Mouse (Mus musculus) brown adipose tissue, adult 24 weeks (tissue): Measurements from ENCODE around the gene Vat1. TPM values are rescaled to one million over a fixed set of nuclear protein-coding genes. Genes with fewer than 3 reads are reported as not detected.
"Not testable (repeated sequence)": the region's sequence is repeated elsewhere in the genome, so short reads cannot be mapped to it uniquely, and the experiment has no call there.

Experiments
- H3K27ac ChIP-seq: fragments of 200-500 bp; replicated peaks from 2 replicates; pipeline ENCODE4 v1.5.1; 2012; ENCODE audit warnings: low read depth, mild to moderate bottlenecking, low read length
- H3K4me1 ChIP-seq: fragments of 200-500 bp; 2 replicates; pipeline ENCODE4 v1.6.1; 2012; ENCODE audit warnings: low read length, mixed read lengths; ENCODE audit not compliant: control insufficient read depth, insufficient read depth, insufficient read length
- H3K4me3 ChIP-seq: fragments of 200-500 bp; 2 replicates; pipeline ENCODE4 v1.5.1; 2012; ENCODE audit warnings: low read depth, mild to moderate bottlenecking, low read length, moderate library complexity; ENCODE audit not compliant: insufficient read depth
- polyA plus RNA-seq: library from polyadenylated mRNA; stranded (reverse); fragments of >200 nt; gene quantifications from 2 replicates; pipeline ENCODE4 v1.2.4, GENCODE M21; 2012; ENCODE audit not compliant: missing spikeins, insufficient read depth, insufficient read length

Gene Vat1
- polyA plus RNA-seq: 16.0 and 22.4 TPM in 2 replicates

DNA sequence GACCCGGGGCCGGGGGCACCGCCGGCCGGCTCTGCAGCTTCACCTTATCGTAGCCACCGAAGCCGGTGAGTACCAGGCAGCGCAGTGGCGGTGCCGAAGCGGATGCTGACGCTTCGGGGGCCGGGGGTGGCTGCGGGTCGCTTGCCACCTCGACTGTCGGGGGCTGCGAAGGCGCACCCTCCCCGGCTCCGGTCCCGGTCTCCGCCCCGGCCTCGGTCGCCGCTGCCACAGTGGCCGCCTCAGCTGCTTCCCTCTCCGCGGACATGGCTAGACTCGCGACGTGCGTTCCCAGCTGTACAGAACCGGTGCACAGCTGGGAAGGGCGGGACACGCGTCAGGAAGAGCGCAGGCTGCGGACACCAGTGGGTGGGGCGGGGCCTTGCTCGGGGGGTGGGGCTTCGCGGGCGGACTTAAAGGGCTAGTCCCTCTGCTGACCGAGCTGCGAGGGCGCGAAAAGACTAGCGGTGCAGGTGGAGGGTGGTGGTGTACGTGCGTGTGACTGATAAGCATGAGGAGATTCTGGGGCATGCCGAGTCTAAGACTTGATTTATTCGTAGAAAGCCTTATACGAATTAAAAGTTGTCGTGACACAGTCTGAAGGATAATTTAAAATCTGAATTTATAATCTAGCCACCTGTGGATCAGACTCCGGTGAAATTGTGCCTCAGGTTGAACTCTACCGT, at the start of gene Vat1:
Vat1 (minus strand) TSS at position 362 of the 683 bp plus-strand sequence.
- Histone ChIP-seq H3K27ac (peak within 1 kb of the TSS; percentile 88), H3K4me3 (peak within 1 kb of the TSS; percentile 91), H3K4me1 (peaks cover 8% of the 10 kb centered on the region; the same call in 1 of the 2 replicates)

DNA sequence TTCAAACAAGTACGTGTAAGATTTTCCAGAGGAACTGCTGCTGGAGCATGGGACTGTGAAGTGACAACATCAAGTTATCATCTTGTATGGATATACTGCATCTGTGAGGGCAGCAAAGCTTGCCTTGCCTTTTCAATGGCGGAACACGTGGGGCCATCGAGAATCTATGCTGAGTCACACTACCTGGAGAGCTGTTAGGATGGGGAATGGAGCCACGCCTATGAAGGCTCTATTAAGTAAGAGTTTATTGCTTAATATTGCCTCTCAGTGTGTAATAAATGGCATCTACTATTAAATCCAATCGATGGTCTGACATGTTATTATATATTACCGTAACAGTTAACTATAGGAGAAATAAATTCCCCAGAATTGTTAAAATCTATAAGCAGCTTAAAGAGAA, 41.1 kb upstream of the Vat1 start:
- Histone ChIP-seq H3K4me3 (no peak overlapping the region), H3K27ac (no peak overlapping the region), H3K4me1 (no peaks in the 10 kb centered on the region)

DNA sequence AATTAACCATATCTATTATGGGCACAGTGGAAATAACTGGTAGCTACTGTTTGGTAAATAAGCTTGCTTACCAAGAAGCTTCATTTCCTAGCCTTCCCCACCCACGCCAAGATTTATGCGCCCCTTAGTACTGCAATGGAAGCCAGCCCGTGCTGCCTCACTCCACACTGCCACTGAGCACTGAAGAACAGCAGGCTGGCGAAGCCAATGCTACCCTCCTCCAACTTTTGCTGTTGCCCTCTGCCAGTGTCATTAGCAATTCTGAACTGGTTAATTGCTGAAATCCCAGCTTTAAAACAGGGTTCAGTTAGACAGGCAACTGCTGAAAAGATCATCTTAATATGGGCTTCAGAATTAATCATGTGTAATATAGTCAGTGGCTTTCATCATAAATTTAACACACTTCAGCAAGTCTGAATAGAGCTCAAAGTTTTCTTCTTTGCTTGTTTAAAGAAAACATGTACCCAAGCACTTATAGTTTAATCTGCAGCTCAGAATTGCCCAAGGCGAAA, 40.3 kb upstream of the Vat1 start:
- Histone ChIP-seq H3K27ac (no peak overlapping the region), H3K4me3 (no peak overlapping the region), H3K4me1 (no peaks in the 10 kb centered on the region)

DNA sequence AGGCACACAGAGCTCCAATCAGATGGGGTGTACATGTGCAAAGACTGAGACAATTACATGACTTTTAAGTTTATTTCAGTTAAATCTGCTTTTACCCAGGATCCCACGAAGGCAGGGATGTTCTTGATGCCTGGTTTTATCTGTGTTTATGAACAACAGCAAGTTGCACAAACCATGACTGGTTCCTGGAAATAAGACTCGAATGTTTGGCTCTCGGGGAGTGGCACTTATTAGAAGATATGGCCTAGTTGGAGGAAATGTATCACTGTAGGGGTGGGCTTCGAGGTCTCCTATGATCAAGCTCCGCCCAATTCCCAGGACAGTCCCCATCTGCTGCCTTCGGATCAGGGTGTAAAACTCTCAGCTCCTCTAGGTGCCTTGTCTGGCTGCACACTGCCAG, 20.1 kb upstream of the Vat1 start:
- no peak overlapping the region for H3K4me3 ChIP-seq
- no peak overlapping the region for H3K27ac ChIP-seq
- no peaks in the 10 kb centered on the region for H3K4me1 ChIP-seq

DNA sequence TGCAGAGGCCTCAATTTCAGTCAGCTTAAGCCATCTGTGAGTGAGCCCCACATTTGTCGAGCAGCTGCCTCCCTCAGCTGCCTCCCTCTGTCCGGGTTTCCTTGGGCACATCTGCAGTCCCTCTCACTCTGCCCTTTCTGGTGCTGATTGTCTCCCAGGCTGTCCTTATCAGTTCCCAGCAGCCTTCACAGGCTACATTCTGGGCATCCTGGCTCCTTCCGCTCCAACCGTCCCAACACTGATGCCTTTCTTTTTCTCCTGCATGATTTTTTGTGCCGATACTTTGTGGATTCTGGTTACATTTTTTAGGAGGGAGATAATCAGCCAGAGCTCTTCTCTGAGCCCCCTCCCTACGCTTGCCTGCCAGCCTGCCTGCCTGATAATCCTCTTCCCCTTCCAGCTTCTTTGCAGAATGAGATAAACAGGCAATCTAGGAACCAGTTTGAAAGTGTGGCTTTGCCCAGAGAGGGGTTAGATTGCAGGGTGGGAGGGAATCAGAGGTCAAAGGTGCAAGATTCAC, 19.5 kb upstream of the Vat1 start:
- Histone ChIP-seq H3K4me3 (no peak overlapping the region), H3K27ac (no peak overlapping the region)

DNA sequence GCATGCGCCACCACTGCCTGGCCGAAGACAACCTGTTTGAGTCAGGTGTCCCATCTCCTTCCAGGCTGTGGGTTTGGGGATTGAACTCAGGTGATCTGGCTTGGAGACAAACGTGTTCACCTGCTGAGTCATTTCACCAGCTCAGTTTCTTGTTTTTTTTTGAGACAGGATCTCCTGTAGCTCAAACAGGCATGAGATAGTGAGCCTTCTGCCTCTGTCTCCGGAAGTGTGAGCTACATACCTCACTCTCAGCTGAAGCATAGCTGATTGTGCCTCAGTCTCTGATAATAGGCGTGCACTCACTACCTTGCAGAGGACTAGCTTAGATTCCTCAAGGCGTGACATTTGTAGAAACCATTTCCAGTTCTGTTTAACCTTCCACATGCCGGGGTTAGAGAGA, 18.8 kb upstream of the Vat1 start:
- Histone ChIP-seq H3K4me3 (no peak overlapping the region), H3K27ac (no peak overlapping the region), H3K4me1 (no peaks in the 10 kb centered on the region)

More for the DNA sequence above, 19.5 kb upstream of the Vat1 start:
- H3K4me1 ChIP-seq: no peaks in the 10 kb centered on the region

DNA sequence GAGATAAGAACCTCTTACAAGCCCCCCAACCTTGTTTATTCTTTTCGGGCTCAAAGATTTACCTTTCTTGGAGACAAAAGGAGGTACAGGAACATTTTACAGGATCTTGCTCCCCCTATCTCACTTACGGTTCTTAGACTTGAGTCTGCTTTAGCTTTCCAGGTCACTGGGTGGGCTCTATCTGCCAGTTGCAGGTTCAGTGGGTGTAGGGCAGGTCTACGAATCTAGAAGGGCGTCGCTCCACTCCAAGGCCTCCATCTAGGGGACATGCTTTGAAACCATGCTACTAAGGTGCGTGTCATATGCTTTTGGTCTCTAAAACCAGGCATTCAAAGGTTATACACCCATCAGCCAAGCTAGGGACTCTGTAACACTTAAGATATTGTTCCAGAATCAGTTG, 18.2 kb upstream of the Vat1 start:
- Histone ChIP-seq H3K4me1 (no peaks in the 10 kb centered on the region), H3K4me3 (no peak overlapping the region), H3K27ac (no peak overlapping the region)

DNA sequence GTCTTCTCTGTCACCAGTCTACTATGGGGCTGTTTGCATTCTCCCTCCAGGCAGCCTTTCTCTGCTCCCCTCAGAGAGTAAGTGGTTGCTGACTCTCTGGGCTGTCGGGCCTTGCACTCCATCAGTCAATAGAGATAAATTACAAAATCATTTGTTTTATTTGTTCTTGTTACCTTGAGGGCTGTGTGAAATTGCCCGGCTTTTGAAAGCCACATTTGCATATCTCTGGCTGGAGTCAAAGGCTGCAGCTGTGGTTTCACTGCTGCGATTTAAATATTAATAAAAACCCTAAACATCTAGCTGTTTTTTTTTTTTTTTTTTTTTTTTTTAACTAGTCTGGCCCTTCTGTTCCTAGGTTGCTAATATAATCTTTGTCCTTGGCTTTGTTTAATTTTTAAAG, 17.8 kb upstream of the Vat1 start:
- Histone ChIP-seq H3K4me3 (no peak overlapping the region), H3K4me1 (no peaks in the 10 kb centered on the region), H3K27ac (no peak overlapping the region)

DNA sequence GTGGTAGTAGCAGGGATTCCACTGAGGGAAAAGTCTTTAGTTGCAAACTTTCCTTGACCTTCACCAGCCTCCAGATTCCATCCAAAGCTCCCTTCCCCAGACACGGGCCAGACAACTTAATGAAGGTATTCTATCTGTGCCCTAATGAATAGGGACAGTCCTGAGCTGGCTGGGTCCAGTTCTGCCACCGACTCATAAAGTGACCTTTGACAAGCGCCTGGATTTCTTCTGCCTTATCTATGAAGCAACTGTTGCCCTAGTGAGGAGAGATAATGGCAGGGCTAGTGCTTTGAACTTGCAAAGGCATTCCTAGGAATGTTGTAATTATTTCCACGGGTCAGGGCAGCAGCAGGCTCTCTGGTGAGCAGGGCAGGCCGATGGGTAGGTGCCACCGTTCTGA, 14.9 kb upstream of the Vat1 start:
- Histone ChIP-seq H3K4me1 (no peaks in the 10 kb centered on the region), H3K4me3 (no peak overlapping the region), H3K27ac (no peak overlapping the region)

DNA sequence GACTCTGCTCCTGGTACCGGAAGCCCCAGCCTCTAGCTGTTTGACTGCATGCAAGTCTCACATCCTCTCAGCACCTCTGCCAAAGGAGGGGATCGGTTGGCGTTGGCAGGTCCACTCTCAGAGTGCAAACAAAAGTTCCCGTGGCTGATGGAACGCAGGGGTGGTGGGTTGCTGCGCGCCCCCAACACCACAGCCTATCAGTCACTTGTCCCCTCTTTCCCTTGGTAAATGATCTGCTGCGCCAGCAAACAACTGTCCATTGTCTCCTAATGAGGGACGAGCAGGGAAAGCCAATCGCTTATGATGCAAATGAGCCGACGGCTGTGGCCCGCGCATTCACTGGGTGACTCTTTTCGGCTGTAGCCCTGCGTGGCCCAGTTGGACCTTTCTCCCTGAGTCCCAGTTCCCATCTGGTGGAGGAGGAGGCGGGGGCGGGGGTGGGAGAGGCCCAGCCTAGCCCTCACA, 13.2 kb upstream of the Vat1 start:
- no peak overlapping the region for H3K27ac ChIP-seq
- H3K4me3 ChIP-seq: no peak overlapping the region
- no peaks in the 10 kb centered on the region for H3K4me1 ChIP-seq

DNA sequence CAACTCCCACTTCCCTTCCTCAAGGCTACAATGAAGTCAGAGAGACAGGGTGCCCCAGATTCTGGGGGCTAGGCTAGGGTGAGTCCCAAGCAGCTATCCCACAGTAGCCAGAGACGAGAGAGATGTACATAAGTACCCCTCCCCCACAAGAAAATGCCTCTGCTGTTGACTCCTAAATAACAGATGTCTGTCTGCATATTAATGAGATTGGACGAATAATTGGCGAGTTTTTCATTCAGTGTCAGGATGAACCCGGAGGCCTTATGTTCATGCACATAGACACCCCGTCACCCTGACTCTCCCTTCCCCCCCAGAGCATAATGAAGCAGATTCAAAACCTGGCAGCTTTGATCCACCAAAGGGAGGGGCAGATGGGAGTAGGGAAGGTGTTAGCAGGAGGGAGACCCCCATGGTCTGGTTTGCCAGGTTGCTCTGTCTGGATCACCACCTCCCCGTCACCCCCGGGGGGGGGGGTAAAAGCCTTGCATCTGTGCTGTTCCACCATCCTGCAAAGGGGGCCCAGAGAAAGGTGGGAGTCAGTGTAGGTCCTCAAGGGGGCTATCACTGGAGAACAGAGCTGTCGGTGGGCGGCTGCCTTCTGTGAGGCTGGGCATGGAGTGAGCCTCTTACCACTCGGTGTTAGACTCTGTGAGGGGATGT, 11.7 kb upstream of the Vat1 start:
- H3K4me1 ChIP-seq: no peaks in the 10 kb centered on the region
- H3K27ac ChIP-seq: no peak overlapping the region
- no peak overlapping the region for H3K4me3 ChIP-seq

DNA sequence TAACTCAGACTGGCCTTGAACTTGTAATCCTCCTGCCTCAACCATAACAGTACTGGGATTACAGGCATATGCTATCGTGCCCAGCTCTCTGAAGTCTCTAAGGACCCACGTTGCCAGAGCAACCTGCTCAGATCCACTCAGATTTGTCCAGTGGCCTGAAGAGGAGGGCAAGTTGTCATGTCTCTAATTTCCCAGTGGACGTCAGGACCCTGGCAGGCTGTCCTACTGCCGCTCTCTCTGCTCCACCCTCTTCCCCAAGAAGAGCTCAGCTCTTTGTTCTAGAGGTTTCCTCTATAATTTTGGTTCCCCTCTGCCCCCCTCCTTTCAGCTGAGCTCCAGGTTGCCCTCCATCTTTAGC, 11.1 kb upstream of the Vat1 start:
- Histone ChIP-seq H3K4me3 (no peak overlapping the region), H3K27ac (no peak overlapping the region), H3K4me1 (no peaks in the 10 kb centered on the region)

DNA sequence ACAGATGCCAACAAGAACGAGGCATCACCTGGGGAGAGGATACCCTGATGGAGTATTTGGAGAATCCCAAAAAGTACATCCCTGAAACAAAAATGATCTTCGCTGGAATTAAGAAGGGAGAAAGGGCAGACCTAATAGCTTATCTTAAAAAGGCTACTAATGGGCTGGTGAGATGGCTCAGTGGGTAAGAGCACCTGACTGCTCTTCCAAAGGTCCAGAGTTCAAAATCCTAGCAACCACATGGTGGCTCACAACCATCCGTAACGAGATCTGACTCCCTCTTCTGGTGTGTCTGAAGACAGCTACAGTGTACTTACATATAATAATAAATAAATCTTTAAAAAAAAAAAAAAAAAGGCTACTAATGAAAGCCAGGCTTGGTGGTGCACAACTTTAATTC, 10.3 kb upstream of the Vat1 start:
- not testable (repeated sequence) for H3K27ac ChIP-seq, H3K4me1 ChIP-seq, H3K4me3 ChIP-seq

DNA sequence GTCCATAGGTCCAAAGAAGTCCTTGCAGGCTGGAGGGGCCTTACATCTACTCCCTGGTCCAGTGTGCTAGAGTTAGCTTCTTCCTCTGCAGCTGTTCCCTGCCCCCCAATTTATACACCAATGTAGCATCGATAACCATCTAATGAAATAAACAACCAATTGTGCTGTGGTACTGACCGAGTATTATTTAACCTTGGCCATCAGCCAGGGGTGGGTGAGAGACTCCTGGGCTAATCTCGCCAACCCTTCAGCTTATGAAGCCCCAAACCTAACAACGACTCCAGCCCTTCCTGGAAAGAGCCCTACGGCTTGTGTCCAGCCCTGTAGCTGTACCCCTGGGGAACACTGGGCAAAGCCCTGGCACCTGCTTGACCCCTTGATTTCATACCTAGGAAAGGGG, 8.3 kb upstream of the Vat1 start:
- H3K4me1 ChIP-seq: no peaks in the 10 kb centered on the region
- no peak overlapping the region for H3K4me3 ChIP-seq
- no peak overlapping the region for H3K27ac ChIP-seq

DNA sequence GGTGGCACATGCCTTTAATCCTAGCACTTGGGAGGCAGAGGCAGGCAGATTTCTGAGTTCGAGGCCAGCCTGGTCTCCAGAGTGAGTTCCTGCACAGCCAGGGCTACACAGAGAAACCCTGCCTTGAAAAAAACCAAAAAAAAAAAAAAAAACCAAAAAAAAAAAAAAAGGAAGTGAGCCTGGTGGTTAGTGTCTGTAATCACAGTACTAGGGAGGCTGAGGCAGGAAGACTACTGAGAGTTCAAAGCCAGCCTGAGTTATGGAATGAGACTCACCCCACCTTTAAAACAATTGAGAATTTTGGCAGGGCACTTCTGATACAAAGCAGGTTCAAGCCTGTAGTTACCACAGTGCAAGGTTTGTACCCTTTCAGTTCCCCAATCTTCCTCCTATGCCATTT, 7.7 kb upstream of the Vat1 start:
- not testable (repeated sequence) for H3K4me3 ChIP-seq, H3K27ac ChIP-seq, H3K4me1 ChIP-seq

DNA sequence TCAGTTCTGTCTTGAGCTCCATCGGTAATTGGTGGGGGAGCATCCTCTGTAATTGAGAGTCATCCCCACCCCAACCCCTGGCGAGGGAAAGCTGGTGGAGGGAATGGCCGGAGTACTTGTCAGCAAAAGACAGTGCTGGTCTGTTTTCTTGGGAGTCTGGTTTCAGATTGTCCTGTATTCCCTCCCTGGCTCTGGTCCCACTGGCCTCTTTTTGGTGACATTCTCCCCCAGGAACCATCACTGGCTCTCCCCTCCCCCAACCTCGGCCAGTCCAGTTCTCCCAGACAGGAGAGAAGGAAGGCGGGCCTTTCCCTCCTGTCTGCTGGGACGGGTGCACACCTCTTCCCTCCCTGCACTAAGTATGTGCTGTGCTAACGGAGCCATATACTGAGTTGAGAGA, 6.3 kb upstream of the Vat1 start:
- Histone ChIP-seq H3K4me3 (no peak overlapping the region), H3K27ac (no peak overlapping the region), H3K4me1 (no peaks in the 10 kb centered on the region)
